Mouse (Mus musculus) forebrain, embryonic 13.5 days (tissue): Measurements from ENCODE around the gene Krt82. TPM values are rescaled to one million over a fixed set of nuclear protein-coding genes. Genes with fewer than 3 reads are reported as not detected.

Source experiments
- ATAC-seq: fragments of 200-750 bp; cut with Nextera tagmentation; 2 replicates; pipeline ENCODE4 v1.8.0; 2017
- H3K27ac ChIP-seq: fragments of 300-500 bp; sonication (generic); 2 replicates; pipeline ENCODE4 v1.5.1; 2015; ENCODE audit warnings: inconsistent platforms, mild to moderate bottlenecking, moderate library complexity
- H3K27me3 ChIP-seq: fragments of 300-500 bp; sonication (generic); 2 replicates; pipeline ENCODE4 v1.6.1; 2015; ENCODE audit warnings: mild to moderate bottlenecking, inconsistent platforms
- H3K36me3 ChIP-seq: fragments of 300-500 bp; sonication (generic); 2 replicates; pipeline ENCODE4 v1.6.1; 2015; ENCODE audit warnings: mild to moderate bottlenecking, inconsistent platforms; ENCODE audit not compliant: poor library complexity, severe bottlenecking
- H3K4me1 ChIP-seq: fragments of 300-500 bp; sonication (generic); 2 replicates; pipeline ENCODE4 v1.6.1; 2015; ENCODE audit warnings: inconsistent platforms
- H3K4me2 ChIP-seq: fragments of 300-500 bp; sonication (generic); 2 replicates; pipeline ENCODE4 v1.6.1; 2015; ENCODE audit warnings: inconsistent platforms, mild to moderate bottlenecking, moderate library complexity
- H3K4me3 ChIP-seq: fragments of 300-500 bp; sonication (generic); 2 replicates; pipeline ENCODE4 v1.5.1; 2015; ENCODE audit warnings: mild to moderate bottlenecking, inconsistent platforms
- H3K9ac ChIP-seq: fragments of 300-500 bp; sonication (generic); 2 replicates; pipeline ENCODE4 v1.6.1; 2015; ENCODE audit warnings: mild to moderate bottlenecking, inconsistent platforms
- H3K9me3 ChIP-seq: fragments of 300-500 bp; sonication (generic); replicated peaks from 2 replicates; pipeline ENCODE4 v1.6.1; 2016; ENCODE audit warnings: inconsistent platforms
- WGBS: fragments of 180-500 bp; shearing (Covaris S2); methylation state at CpG from one replicate; pipeline ENCODE4 v1.1.7; 2015; 5-methylcytosine and 5-hydroxymethylcytosine counted together
- polyA plus RNA-seq: library from polyadenylated mRNA; unstranded; fragments of >200 nt; fragmentation: Nextera tagmentation; extraction: Ambion mirVana; gene quantifications from 2 replicates; pipeline ENCODE4 v1.2.1, GENCODE M21; 2015

The Krt82 gene
- polyA plus RNA-seq = not detected in 2 replicates

- no peak for ATAC-seq
- 84% methylated on average over 7 of the region's 7 CpGs for WGBS
- Histone ChIP-seq H3K4me3 (no peak within 1 kb of the TSS), H3K27ac (no peak within 1 kb of the TSS), H3K36me3 (no peaks in the 10 kb centered on the region), H3K27me3 (peaks cover 4% of the 10 kb centered on the region; the same call in 1 of the 2 replicates), H3K9ac (no peak within 1 kb of the TSS), H3K4me2 (no peak within 1 kb of the TSS), H3K9me3 (no peaks in the 10 kb centered on the region), H3K4me1 (peaks cover 10% of the 10 kb centered on the region)
Measured at GRCm38 (mm10) chr15:101550567-101550966, at the start of gene Krt82. Gene Krt82 (minus strand): TSS chr15:101550667.

GRCm38 (mm10) chr15:101599123-101599522 is 48.7 kb upstream of the Krt82 start:
- Histone ChIP-seq H3K27me3 (no peaks in the 10 kb centered on the region), H3K4me1 (no peaks in the 10 kb centered on the region), H3K27ac (no peak overlapping the region), H3K4me2 (no peak overlapping the region), H3K9me3 (peaks cover 3% of the 10 kb centered on the region; the same call in 1 of the 2 replicates), H3K4me3 (no peak overlapping the region), H3K9ac (no peak overlapping the region), H3K36me3 (no peaks in the 10 kb centered on the region)
- no peak for ATAC-seq
- WGBS = 68% methylated on average over 6 of the region's 6 CpGs

GRCm38 (mm10) chr15:101588216-101588615 is 37.7 kb upstream of the Krt82 start:
- WGBS = 85% methylated on average over 10 of the region's 10 CpGs
- Histone ChIP-seq H3K9ac (no peak overlapping the region), H3K4me2 (no peak overlapping the region), H3K4me1 (no peaks in the 10 kb centered on the region), H3K4me3 (no peak overlapping the region), H3K27ac (no peak overlapping the region), H3K9me3 (no peaks in the 10 kb centered on the region), H3K36me3 (no peaks in the 10 kb centered on the region), H3K27me3 (no peaks in the 10 kb centered on the region)
- ATAC-seq = no peak

GRCm38 (mm10) chr15:101584456-101584855 is 34.0 kb upstream of the Krt82 start:
- no peaks in the 10 kb centered on the region for H3K9me3 ChIP-seq
- ATAC-seq = no peak
- WGBS = 57% methylated on average over 2 of the region's 2 CpGs
- no peaks in the 10 kb centered on the region for H3K27me3 ChIP-seq
- H3K27ac ChIP-seq = no peak overlapping the region
- no peaks in the 10 kb centered on the region for H3K4me1 ChIP-seq
- H3K9ac ChIP-seq = no peak overlapping the region
- H3K36me3 ChIP-seq = no peaks in the 10 kb centered on the region
- no peak overlapping the region for H3K4me2 ChIP-seq
- no peak overlapping the region for H3K4me3 ChIP-seq

- Histone ChIP-seq H3K27ac (no peak overlapping the region), H3K9me3 (no peaks in the 10 kb centered on the region), H3K36me3 (no peaks in the 10 kb centered on the region), H3K4me2 (no peak overlapping the region), H3K4me1 (no peaks in the 10 kb centered on the region), H3K4me3 (no peak overlapping the region), H3K9ac (no peak overlapping the region), H3K27me3 (no peaks in the 10 kb centered on the region)
- no peak for ATAC-seq
- 83% methylated on average over 8 of the region's 8 CpGs for WGBS
Measured at GRCm38 (mm10) chr15:101583211-101583965, 32.9 kb upstream of the Krt82 start.

- no peak overlapping the region for H3K9ac ChIP-seq
- no peak overlapping the region for H3K4me2 ChIP-seq
- ATAC-seq = no peak
- H3K9me3 ChIP-seq = no peaks in the 10 kb centered on the region
- H3K27me3 ChIP-seq = no peaks in the 10 kb centered on the region
- no peak overlapping the region for H3K27ac ChIP-seq
- no peak overlapping the region for H3K4me3 ChIP-seq
- no peaks in the 10 kb centered on the region for H3K36me3 ChIP-seq
- 82% methylated on average over 3 of the region's 3 CpGs for WGBS
- H3K4me1 ChIP-seq = no peaks in the 10 kb centered on the region
Measured at GRCm38 (mm10) chr15:101581701-101582100, 31.2 kb upstream of the Krt82 start.

GRCm38 (mm10) chr15:101575506-101575905 is 25.0 kb upstream of the Krt82 start:
- Histone ChIP-seq H3K9ac (no peak overlapping the region), H3K4me3 (no peak overlapping the region), H3K4me2 (no peak overlapping the region), H3K27me3 (no peaks in the 10 kb centered on the region), H3K27ac (no peak overlapping the region), H3K9me3 (no peaks in the 10 kb centered on the region), H3K4me1 (no peaks in the 10 kb centered on the region), H3K36me3 (no peaks in the 10 kb centered on the region)
- no peak for ATAC-seq
- WGBS = 88% methylated on average over 5 of the region's 5 CpGs

- no peaks in the 10 kb centered on the region for H3K9me3 ChIP-seq
- H3K4me1 ChIP-seq = no peaks in the 10 kb centered on the region
- ATAC-seq = no peak
- no peak within 1 kb of the TSS for H3K4me2 ChIP-seq
- H3K36me3 ChIP-seq = no peaks in the 10 kb centered on the region
- no peak within 1 kb of the TSS for H3K4me3 ChIP-seq
- WGBS = 80% methylated on average over 15 of the region's 15 CpGs
- H3K27me3 ChIP-seq = no peaks in the 10 kb centered on the region
- H3K9ac ChIP-seq = no peak within 1 kb of the TSS
- no peak within 1 kb of the TSS for H3K27ac ChIP-seq
Measured at GRCm38 (mm10) chr15:101573796-101574345, 23.4 kb upstream of the Krt82 start, which contains the start of gene Krt75. Gene Krt75 (minus strand): TSS chr15:101573904.

- WGBS = 52% methylated on average over 7 of the region's 7 CpGs
- Histone ChIP-seq H3K36me3 (no peaks in the 10 kb centered on the region), H3K9me3 (no peaks in the 10 kb centered on the region), H3K4me1 (no peaks in the 10 kb centered on the region), H3K9ac (no peak overlapping the region), H3K4me3 (no peak overlapping the region), H3K27me3 (no peaks in the 10 kb centered on the region), H3K27ac (no peak overlapping the region), H3K4me2 (no peak overlapping the region)
- ATAC-seq = no peak
Measured at GRCm38 (mm10) chr15:101567780-101568179, 17.3 kb upstream of the Krt82 start.

- ATAC-seq = no peak
- H3K27me3 ChIP-seq = no peaks in the 10 kb centered on the region
- H3K9me3 ChIP-seq = no peaks in the 10 kb centered on the region
- no peak within 1 kb of the TSS for H3K9ac ChIP-seq
- WGBS = 60% methylated on average over 5 of the region's 5 CpGs
- H3K4me3 ChIP-seq = no peak within 1 kb of the TSS
- H3K36me3 ChIP-seq = no peaks in the 10 kb centered on the region
- no peak within 1 kb of the TSS for H3K27ac ChIP-seq
- peaks cover 9% of the 10 kb centered on the region; the same call in 1 of the 2 replicates for H3K4me1 ChIP-seq
- no peak within 1 kb of the TSS for H3K4me2 ChIP-seq
Measured at GRCm38 (mm10) chr15:101562850-101563249, 12.4 kb upstream of the Krt82 start, which contains the start of gene Krt90. Gene Krt90 (minus strand): TSS chr15:101562950.

- 12% methylated on average over 7 of the region's 7 CpGs for WGBS
- Histone ChIP-seq H3K4me2 (no peak overlapping the region), H3K27ac (no peak overlapping the region), H3K27me3 (no peaks in the 10 kb centered on the region), H3K4me3 (no peak overlapping the region), H3K9me3 (no peaks in the 10 kb centered on the region), H3K36me3 (no peaks in the 10 kb centered on the region), H3K4me1 (peaks cover 12% of the 10 kb centered on the region), H3K9ac (no peak overlapping the region)
- ATAC-seq = no peak
Measured at GRCm38 (mm10) chr15:101558034-101558646, 7.7 kb upstream of the Krt82 start.

GRCm38 (mm10) chr15:101553169-101553568 is 2.7 kb upstream of the Krt82 start:
- WGBS = 0% methylated on average over 9 of the region's 11 CpGs
- Histone ChIP-seq H3K27me3 (peaks cover 4% of the 10 kb centered on the region; the same call in 1 of the 2 replicates), H3K9ac (0 out of 2 replicates have a peak overlapping the region, but pooled peaks have one; percentile 8), H3K4me3 (no peak overlapping the region), H3K36me3 (no peaks in the 10 kb centered on the region), H3K4me1 (peaks cover 13% of the 10 kb centered on the region), H3K9me3 (no peaks in the 10 kb centered on the region), H3K27ac (no peak overlapping the region), H3K4me2 (peak overlapping the region; percentile 48)
- peak; percentile 72; the same call in 1 of the 2 replicates for ATAC-seq
